Mouse (Mus musculus): ENCODE measurements around the gene 1810049J17Rik. TPM values are rescaled to one million over a fixed set of nuclear protein-coding genes. Genes with fewer than 3 reads are reported as not detected.

1810049J17Rik gene
- polyA plus RNA-seq, 1 experiment from 2014 or later: 1.1 TPM

- H3K27ac ChIP-seq: no peak overlapping the region
- H3K36me3 ChIP-seq (replicated peaks): no peaks in the 10 kb centered on the region
- H3K4me1 ChIP-seq: peaks cover 18% of the 10 kb centered on the region
- H3K4me2 ChIP-seq: no peak overlapping the region
- 88% methylated on average over 14 of the region's 14 CpGs for WGBS
- no peak for ATAC-seq (replicated peaks)
- no peak overlapping the region for H3K9ac ChIP-seq
- no peak overlapping the region for H3K4me3 ChIP-seq
- no peaks in the 10 kb centered on the region for H3K9me3 ChIP-seq
- no peaks in the 10 kb centered on the region for H3K27me3 ChIP-seq (replicated peaks)
Observed at GRCm38 (mm10) chr15:12362001-12362700, 40.5 kb upstream of the 1810049J17Rik start.

- ATAC-seq (replicated peaks): no peak
- H3K4me3 ChIP-seq: no peak overlapping the region
- H3K36me3 ChIP-seq (replicated peaks): no peaks in the 10 kb centered on the region
- H3K9ac ChIP-seq: no peak overlapping the region
- 77% methylated on average over 19 of the region's 19 CpGs for WGBS
- H3K4me1 ChIP-seq: peaks cover 6% of the 10 kb centered on the region
- H3K9me3 ChIP-seq: no peaks in the 10 kb centered on the region
- no peak overlapping the region for H3K4me2 ChIP-seq
- no peaks in the 10 kb centered on the region for H3K27me3 ChIP-seq (replicated peaks)
- no peak overlapping the region for H3K27ac ChIP-seq
Observed at GRCm38 (mm10) chr15:12360519-12361212, 39.0 kb upstream of the 1810049J17Rik start.

DNA sequence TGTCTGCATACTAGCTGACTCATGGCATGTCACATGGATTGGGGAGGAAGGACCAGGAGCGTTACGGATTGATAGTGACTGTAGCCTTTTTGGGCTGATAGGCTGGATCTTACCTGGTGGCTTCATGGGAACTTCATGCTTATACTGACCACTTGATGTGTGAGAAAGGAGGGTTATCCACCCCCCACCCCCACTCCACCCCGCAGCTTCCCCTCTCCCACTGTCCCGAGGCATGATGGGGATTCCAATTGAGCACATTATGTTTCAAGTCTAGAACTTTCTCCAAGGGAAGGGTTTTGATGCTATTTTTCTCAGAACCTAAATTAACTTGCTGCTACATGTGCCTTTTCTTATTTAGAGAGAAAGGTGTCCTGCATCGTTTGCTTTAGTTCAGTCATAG lies 36.7 kb upstream of the 1810049J17Rik start:
- WGBS: 94% methylated on average over 5 of the region's 5 CpGs

GRCm38 (mm10) chr15:12357459-12357858 lies 35.8 kb upstream of the 1810049J17Rik start:
- Histone ChIP-seq H3K4me1 (no peaks in the 10 kb centered on the region), H3K9me3 (no peaks in the 10 kb centered on the region), H3K9ac (no peak overlapping the region), H3K27me3 (replicated peaks) (no peaks in the 10 kb centered on the region), H3K27ac (no peak overlapping the region), H3K36me3 (replicated peaks) (no peaks in the 10 kb centered on the region; the same call in 1 of the 2 replicates), H3K4me2 (no peak overlapping the region), H3K4me3 (no peak overlapping the region)
- ATAC-seq (replicated peaks): no peak

More for the DNA sequence above, 36.7 kb upstream of the 1810049J17Rik start:
- H3K27me3 ChIP-seq (replicated peaks): no peaks in the 10 kb centered on the region
- H3K4me1 ChIP-seq: no peaks in the 10 kb centered on the region
- no peak for ATAC-seq (replicated peaks)
- H3K4me3 ChIP-seq: no peak overlapping the region
- no peak overlapping the region for H3K27ac ChIP-seq
- no peak overlapping the region for H3K9ac ChIP-seq
- H3K36me3 ChIP-seq (replicated peaks): no peaks in the 10 kb centered on the region
- no peaks in the 10 kb centered on the region for H3K9me3 ChIP-seq
- no peak overlapping the region for H3K4me2 ChIP-seq

DNA sequence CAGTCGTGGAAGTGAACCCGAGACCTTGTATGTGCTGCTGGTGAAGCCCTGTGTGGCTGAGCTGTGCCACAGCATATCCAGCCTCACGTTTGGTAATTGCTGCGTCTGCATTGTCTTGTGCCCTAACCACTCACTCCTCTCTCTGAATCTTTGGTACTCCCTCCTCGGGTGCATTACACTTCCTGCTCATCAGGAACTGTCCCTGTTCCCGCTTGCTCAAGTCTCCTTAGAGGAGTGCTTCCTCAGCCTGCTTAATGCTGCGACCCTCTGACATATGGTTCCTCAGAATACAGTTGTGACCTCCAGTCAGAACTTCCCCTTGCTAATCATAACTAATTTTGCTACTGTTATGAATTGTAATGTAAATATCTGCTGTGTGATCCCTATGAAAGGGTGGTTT lies 34.2 kb upstream of the 1810049J17Rik start:
- Histone ChIP-seq H3K4me2 (no peak overlapping the region), H3K9ac (no peak overlapping the region), H3K27me3 (replicated peaks) (no peaks in the 10 kb centered on the region), H3K27ac (no peak overlapping the region), H3K4me1 (no peaks in the 10 kb centered on the region), H3K36me3 (replicated peaks) (no peaks in the 10 kb centered on the region; the same call in 1 of the 2 replicates), H3K4me3 (no peak overlapping the region), H3K9me3 (no peaks in the 10 kb centered on the region)
- no peak for ATAC-seq (replicated peaks)
- WGBS: 84% methylated on average over 7 of the region's 7 CpGs

GRCm38 (mm10) chr15:12355261-12355660 lies 33.6 kb upstream of the 1810049J17Rik start:
- no peak overlapping the region for H3K27ac ChIP-seq
- H3K9ac ChIP-seq: no peak overlapping the region
- no peaks in the 10 kb centered on the region for H3K9me3 ChIP-seq
- H3K4me1 ChIP-seq: no peaks in the 10 kb centered on the region
- H3K4me3 ChIP-seq: no peak overlapping the region
- no peaks in the 10 kb centered on the region for H3K27me3 ChIP-seq (replicated peaks)
- no peak for ATAC-seq (replicated peaks)
- no peaks in the 10 kb centered on the region; the same call in 1 of the 2 replicates for H3K36me3 ChIP-seq (replicated peaks)
- H3K4me2 ChIP-seq: no peak overlapping the region
- WGBS: 91% methylated on average over 6 of the region's 6 CpGs

DNA sequence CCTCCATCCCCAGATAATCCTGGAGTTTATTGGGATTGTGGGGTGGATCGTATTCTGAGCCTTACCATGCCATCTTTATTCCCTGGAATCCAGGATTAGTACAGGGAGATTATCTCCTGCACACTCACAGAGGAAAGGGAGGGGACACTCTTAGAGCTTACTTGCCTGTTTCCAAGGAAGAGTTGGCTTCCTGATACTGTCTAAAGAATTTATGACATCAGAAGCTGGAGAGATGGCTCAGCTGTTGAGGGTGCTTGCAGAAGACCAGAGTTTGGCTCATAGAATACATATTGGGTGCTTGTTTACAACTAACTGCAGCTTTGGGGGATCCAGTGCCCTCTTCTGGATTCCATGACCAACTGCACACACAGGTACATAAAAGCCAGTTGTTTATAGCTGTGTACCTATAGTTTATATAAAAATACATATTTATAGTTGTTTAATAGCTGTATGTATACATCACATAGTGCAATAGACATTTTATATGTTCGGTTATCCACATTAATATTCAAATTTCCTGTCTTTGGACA lies 32.6 kb upstream of the 1810049J17Rik start:
- Histone ChIP-seq H3K4me2 (no peak overlapping the region), H3K4me1 (no peaks in the 10 kb centered on the region), H3K9ac (no peak overlapping the region), H3K4me3 (no peak overlapping the region), H3K36me3 (replicated peaks) (peaks cover 7% of the 10 kb centered on the region; the same call in 1 of the 2 replicates), H3K27me3 (replicated peaks) (no peaks in the 10 kb centered on the region), H3K9me3 (no peaks in the 10 kb centered on the region), H3K27ac (no peak overlapping the region)
- 80% methylated on average over 2 of the region's 2 CpGs for WGBS
- ATAC-seq (replicated peaks): no peak

DNA sequence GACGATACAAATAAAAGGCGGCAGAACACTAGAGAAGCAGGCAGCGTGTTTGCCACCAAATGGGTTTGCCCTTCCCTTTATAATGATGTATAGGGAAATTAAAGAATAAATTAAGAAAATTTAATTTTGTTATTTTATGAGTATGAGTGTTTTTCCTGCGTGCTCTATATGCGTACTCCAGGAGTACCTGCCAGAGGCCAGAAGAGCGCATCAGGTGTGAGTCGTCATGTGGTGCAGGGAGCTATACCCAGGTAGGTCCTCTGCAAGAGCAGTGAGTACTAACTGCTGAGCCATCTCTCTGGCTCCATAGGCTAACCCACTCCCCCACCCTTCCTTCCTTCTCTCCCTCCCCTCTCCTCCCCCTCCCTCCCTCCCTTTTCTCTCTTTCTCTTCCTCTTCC lies 29.8 kb upstream of the 1810049J17Rik start:
- peak; percentile 57 for ATAC-seq (replicated peaks)

DNA sequence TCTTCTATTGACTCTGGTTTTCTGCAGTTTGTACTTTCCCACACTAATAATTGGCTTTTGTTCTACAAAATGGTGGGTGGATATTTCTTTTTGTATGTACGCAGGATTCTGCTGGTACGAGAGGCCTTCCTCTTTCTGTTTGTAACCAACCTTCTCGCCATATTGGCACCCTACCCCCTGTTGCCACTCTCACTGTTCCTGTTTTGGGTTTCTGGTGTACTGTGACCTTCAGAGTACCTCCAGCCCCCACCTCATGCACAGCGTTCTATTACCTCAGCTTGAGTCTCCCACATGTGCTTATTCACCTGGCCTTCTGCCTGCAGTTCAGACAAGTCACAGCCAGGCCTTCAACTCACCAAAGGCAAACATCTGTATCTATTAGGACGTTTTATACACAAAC lies 28.1 kb upstream of the 1810049J17Rik start:
- ATAC-seq (replicated peaks): no peak
- WGBS: 91% methylated on average over 5 of the region's 5 CpGs
- Histone ChIP-seq H3K9me3 (no peaks in the 10 kb centered on the region), H3K27ac (no peak overlapping the region), H3K4me3 (no peak overlapping the region), H3K4me2 (no peak overlapping the region), H3K4me1 (no peaks in the 10 kb centered on the region), H3K27me3 (replicated peaks) (no peaks in the 10 kb centered on the region), H3K9ac (no peak overlapping the region), H3K36me3 (replicated peaks) (peaks cover 7% of the 10 kb centered on the region)

More for the DNA sequence above, 29.8 kb upstream of the 1810049J17Rik start:
- Histone ChIP-seq H3K4me2 (no peak overlapping the region), H3K27me3 (replicated peaks) (no peaks in the 10 kb centered on the region), H3K36me3 (replicated peaks) (peaks cover 7% of the 10 kb centered on the region; the same call in 1 of the 2 replicates), H3K4me3 (no peak overlapping the region), H3K9me3 (no peaks in the 10 kb centered on the region), H3K9ac (no peak overlapping the region), H3K4me1 (no peaks in the 10 kb centered on the region), H3K27ac (no peak overlapping the region)
- WGBS: 95% methylated on average over 7 of the region's 7 CpGs

DNA sequence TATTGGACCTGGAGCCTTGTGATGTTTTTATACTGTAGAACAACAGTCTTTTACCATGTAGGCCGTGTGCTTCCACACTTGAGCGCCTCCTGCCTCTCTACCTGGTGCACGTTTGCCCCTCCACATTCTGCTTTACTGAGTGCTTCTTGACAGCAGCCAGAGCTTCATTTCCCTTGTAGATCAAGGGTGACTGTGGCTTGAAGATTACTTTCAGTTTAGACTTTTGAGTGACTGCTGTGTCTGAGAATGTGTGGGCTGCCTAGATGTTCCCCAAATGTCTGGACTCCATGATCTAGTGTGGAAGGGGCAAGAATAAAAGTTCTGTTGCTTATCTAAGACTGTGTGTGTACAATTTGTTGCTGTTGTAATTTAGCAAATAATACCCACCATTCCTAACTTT lies 27.3 kb upstream of the 1810049J17Rik start:
- no peaks in the 10 kb centered on the region for H3K27me3 ChIP-seq (replicated peaks)
- peaks cover 7% of the 10 kb centered on the region for H3K36me3 ChIP-seq (replicated peaks)
- WGBS: 86% methylated on average over 3 of the region's 3 CpGs
- H3K9ac ChIP-seq: no peak overlapping the region
- no peaks in the 10 kb centered on the region for H3K4me1 ChIP-seq
- no peak overlapping the region for H3K4me2 ChIP-seq
- no peak overlapping the region for H3K4me3 ChIP-seq
- no peak overlapping the region for H3K27ac ChIP-seq
- no peak for ATAC-seq (replicated peaks)
- H3K9me3 ChIP-seq: no peaks in the 10 kb centered on the region

GRCm38 (mm10) chr15:12346916-12347315 lies 25.2 kb upstream of the 1810049J17Rik start:
- peaks cover 9% of the 10 kb centered on the region for H3K36me3 ChIP-seq (replicated peaks)
- 94% methylated on average over 3 of the region's 3 CpGs for WGBS
- no peak overlapping the region for H3K4me2 ChIP-seq
- no peak for ATAC-seq (replicated peaks)
- H3K4me3 ChIP-seq: no peak overlapping the region
- no peaks in the 10 kb centered on the region for H3K9me3 ChIP-seq
- no peaks in the 10 kb centered on the region for H3K27me3 ChIP-seq (replicated peaks)
- no peaks in the 10 kb centered on the region for H3K4me1 ChIP-seq
- no peak overlapping the region for H3K27ac ChIP-seq
- H3K9ac ChIP-seq: no peak overlapping the region

DNA sequence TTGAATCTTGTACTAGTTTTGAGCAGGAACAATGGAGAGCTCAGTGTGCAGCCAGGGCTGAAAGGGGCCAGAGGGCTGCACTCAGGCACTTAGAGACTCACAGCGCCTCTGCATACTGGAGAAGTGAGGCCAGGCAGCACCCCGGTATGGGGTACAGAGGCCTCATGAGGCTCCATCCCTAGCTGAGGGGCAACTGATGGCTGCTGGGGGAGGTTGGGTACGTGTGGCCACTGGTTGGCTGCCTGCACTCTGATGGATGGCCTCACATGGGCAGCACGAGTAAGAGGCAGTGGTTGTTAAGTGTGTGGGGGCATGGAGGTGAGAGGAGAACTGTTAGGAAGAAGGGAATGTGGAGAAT lies 19.7 kb upstream of the 1810049J17Rik start:
- Histone ChIP-seq H3K9me3 (no peaks in the 10 kb centered on the region), H3K27ac (peak overlapping the region; percentile 64), H3K4me1 (peaks cover 8% of the 10 kb centered on the region), H3K4me2 (no peak overlapping the region), H3K4me3 (no peak overlapping the region), H3K9ac (no peak overlapping the region), H3K36me3 (replicated peaks) (peaks cover 2% of the 10 kb centered on the region; the same call in 1 of the 2 replicates), H3K27me3 (replicated peaks) (no peaks in the 10 kb centered on the region)
- 13% methylated on average over 4 of the region's 4 CpGs for WGBS
- peak; percentile 53 for ATAC-seq (replicated peaks)
